Mouse (Mus musculus) gastrocnemius, postnatal 10 days (tissue): ENCODE data around the gene Clk2. TPM values are rescaled to one million over a fixed set of nuclear protein-coding genes. Genes with fewer than 3 reads are reported as not detected.
A peak's percentile ranks its signal among the peaks of the same experiment; 100 is the strongest.
"Not testable (repeated sequence)": the region's sequence is repeated elsewhere in the genome, so short reads cannot be mapped to it uniquely, and the experiment has no call there.

Experiments used
- DNase-seq: peaks from one replicate; pipeline ENCODE4 v3.0.0; 2021; ENCODE audit warnings: mixed read lengths
- total RNA-seq, 2 experiments: library from RNA; stranded (reverse); gene quantifications; 2 replicates each; pipeline ENCODE4 v1.2.3; 2021

Gene Clk2
- total RNA-seq, 2 experiments from 2014 or later, result 21.5 to 32.6 TPM

DNA sequence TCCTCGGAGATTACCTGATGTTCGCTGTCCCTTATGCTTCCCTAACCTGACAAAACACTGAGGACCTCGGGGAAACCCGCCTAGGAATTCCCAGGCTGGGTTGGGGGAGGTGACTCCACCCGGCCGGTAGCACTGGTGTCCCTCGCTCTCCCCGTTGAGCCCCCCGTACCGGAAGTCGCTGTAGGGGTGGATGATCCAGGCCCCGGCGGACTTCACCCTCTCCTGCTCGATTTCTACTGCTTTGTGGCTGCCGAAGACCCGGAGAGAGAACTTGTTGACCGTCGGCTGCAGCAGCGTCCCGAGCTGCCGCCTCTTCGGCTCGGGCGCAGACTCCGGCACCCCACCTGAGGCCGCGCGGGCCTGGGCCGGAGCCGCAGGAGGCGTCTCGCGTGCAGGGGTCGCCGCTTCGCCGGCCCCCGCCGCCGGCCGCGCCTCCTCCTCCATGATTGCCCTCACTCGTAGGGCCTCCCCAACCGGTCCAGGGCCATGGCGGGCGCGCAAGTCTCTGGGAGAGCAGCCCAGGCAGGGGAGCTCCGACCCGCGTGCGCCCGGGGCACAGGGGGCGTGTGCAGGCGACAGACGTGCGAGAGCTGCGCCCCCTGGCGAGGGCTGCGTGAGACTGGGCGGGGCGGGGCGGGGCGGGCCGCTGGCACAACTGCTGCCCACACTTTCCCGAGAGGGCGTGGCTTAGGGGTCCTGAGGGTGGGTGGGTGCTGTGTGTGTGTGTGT is 4.8 kb upstream of the Clk2 start, which contains the start of gene Hcn3:
Hcn3 (minus strand) TSS at position 581 of the 729 bp plus-strand sequence.
- DNase-seq, result peak; percentile 74

DNA sequence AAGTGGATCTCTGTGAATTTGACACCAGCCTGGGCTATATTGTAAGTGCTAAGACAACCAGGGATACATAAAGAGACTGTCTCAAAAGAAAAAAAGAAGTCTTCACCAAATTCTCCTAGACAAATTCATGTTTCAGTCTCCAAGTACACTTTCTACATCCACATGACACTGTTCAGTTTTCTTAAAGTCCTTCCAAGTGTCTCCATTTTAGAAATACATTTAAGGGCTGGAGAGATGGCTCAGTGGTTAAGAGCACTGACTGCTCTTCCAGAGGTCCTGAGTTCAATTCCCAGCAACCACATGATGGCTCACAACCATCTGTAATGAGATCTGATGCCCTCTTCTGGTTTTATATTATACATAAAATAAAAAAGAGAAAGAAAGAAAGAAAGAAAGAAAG is 3.4 kb upstream of the Clk2 start:
- DNase-seq, result not testable (repeated sequence)

DNA sequence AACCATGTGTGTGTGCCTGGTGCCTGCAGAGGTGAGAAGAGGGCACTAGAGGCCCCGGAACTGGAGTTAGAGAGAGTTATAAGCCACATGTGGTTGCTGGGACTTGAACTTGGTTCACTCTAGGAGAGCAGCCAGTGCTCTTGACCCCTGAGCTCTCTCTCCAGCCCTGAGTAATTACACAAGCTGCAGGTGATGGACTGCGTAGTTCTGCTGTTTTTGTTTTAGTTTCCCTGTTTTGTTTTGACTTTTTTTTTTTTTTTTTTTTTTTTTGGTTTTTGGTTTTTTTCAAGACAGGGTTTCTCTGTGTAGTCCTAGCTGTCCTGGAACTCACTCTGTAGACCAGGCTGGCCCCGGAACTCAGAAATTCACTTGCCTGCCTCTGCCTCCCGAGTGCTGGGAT is 2.8 kb upstream of the Clk2 start:
- no peak for DNase-seq

DNA sequence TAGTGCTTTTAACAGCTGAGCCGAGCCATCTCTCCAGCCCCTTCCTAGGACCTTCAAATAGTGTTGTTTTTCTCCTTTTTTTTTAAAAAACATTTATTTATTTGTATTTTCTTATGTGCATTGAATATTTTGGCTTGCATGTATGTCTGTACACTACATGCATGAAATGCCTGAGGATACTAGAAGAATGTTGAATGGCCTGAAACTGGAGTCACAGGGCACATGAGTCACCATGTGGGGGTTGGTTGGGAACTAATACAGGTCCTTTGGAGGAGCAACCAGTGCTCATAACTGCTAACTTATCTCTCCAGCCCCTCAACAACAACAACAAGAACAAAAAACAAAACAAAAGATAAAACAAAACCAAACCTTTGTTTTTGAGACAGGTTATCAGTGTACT is 1.5 kb upstream of the Clk2 start:
- DNase-seq, result no peak

DNA sequence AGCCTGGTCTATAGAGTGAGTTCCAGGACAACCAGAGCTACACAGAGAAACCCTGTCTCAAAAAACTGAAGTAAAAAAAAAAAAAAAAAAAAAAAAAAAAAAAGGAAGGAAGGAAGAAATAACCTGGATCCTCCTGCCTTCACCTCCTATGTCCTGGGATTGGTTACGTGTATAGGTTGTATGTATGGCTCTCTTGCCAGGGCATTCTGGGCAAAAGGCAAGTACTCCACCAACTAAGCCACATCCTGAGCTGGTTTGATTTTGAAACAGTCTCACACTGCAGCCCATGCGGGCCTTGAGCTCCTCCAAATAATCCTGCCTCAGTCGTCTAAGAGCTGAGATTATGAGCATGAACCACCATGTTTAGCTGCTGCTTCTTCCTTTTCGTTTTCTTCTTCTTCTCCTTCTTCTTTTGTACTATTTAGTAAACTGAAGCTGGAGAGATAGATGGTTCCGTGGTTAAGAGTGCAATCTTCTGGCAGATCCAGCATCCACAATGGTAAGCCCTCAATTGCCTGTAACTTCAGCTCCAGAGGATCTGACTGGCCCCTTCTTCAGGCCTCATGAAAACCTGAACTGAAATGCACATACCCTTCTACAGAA is 851 bp upstream of the Clk2 start:
- DNase-seq, result no peak

DNA sequence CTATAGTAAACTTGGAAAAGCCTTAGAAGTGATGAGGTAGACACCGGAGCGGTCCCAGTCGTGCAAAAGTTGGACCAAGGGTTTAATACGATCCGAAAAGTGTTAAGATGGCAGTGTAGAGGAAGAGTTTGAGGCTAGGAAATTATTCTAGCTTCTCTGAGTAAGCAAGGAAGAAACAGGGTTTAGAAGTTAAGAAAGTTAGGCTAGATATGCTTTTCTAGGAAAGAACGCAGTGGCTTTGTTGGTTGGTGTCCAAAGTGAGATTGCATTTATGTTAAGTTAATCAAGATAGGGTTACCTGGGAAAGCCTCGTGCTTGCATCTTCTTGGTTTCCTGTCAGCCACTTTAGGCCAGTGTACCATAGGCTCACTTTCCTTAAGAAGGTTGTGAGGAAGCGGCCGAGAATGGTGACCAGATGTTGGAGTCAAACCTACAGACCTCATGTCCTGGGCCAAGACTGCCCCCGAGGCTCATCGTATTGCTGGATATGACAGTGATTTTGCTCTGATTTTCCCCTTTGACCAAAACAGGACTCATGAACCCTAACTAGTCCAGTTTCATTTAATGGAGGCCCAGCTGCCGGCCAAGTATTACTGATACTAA is 774 bp downstream of the Clk2 start:
- DNase-seq, result no peak

DNA sequence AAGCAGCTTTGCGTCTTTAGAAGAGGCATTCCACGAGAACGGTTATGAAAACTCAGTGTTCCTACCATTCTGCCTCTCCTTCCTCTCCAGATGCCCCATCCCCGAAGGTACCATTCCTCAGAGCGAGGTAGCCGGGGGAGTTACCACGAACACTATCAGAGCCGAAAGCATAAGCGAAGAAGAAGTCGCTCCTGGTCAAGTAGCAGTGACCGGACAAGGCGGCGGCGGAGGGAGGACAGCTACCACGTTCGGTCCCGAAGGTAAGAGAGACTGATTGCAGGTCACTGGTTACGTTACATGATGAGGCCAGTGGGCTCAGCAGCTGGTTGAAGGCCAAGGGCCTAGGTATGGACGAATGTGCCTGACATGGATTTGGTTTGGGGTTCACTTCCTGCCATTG is 2.4 kb downstream of the Clk2 start:
- DNase-seq, result no peak

DNA sequence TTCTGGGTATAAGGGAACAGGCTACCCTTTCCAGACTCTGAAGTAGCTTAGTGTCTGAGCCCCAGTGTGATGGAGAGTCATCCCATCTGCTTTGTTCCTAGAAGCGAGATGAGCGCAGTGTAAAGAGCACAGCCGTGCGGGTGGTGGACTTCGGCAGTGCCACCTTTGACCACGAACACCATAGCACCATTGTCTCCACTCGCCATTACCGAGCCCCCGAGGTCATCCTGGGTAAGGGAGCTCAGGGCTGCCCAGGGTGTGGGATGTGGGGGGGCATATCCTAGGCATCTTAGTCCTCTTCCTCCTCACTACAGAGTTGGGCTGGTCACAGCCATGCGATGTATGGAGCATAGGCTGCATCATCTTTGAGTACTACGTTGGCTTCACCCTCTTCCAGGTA is 10.2 kb downstream of the Clk2 start:
- no peak for DNase-seq

DNA sequence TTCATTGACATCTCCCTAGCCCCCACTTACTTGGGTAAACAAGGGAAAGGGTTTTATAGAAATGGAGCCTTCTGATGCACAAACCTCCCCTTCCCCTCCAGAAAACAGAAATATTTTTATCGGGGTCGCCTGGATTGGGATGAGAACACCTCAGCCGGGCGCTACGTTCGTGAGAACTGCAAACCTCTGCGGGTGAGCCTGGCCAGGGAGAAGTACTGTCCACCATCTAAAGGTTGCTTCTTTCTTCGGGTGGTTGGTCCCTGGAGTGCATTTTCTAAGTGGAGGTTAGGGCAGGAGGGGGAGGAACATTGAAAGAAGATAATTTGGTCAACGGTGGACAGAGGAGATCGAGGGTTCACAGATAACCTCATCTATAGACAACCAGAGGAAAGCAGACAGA is 10.9 kb downstream of the Clk2 start:
- DNase-seq, result no peak

DNA sequence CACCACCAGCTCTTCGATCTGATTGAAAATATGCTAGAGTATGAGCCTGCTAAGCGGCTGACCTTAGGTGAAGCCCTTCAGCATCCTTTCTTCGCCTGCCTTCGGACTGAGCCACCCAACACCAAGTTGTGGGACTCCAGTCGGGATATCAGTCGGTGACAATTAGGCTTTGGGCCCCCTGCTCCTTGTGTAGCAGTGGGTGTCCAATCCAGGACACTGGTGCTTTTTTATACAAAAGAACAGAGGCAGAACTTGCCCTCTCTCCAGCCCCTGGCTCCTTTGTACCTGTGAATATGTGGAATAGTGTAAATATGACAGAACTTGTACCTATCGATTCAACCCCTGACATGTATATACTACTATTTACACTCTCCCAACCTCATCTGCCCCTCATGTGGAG is 11.8 kb downstream of the Clk2 start:
- DNase-seq, result no peak

DNA sequence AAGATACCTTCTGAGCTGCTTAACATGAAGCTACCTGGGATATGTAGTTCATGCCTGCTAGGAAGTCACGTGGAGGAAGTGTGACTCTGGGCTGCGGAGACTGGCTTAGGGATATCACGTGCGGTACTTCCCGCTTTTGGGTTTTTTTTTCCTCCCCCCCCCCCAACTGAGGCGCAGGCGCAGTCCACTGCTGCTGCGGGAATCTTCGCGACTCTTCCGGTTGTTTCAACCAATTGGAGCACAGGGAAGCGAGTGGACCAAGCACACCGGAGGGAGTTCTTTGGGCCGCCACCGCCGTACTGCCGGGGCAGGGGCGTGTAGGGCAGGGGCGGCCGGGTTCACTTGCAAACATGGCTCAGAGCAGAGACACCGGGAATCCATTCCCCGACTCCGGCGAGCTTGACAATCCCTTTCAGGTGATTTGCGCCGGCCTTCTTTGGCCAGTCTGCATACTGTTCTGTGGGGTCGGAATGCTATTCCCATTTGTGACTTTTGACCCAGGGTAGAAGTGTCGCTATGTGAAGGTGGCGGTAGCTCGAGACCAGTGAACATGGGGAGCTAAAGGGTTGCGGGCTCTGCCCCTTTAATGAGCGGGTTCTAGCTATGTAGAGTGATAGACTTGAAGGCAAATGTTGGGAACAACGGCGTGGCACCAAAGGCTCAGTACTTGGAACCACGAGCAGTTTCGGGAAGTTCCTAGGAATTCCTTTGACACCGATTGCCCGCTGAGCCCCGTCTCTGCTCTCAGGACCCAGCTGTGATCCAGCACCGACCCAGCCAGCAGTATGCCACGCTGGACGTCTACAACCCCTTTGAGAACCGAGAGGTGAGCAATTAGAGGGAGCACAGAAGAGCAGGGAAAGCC is 12.9 kb downstream of the Clk2 start, which contains the start of gene Scamp3:
Scamp3 (plus strand) TSS at position 232 of the 865 bp plus-strand sequence.
- DNase-seq, result peak; percentile 80

DNA sequence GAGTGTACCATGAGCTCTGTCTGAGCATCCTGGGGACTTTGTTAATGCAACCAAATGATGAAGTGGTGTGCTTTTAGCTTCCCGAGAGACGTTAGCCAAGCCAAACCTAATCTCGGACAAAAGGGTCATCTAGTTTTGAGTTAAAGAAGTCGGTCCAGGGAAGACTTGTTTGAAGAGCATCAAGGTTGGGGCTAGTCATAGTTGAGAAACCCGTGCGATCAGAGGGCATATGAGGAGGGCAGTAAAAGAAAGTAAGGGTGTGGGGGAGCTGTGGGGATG is 13.5 kb downstream of the Clk2 start:
- no peak for DNase-seq

DNA sequence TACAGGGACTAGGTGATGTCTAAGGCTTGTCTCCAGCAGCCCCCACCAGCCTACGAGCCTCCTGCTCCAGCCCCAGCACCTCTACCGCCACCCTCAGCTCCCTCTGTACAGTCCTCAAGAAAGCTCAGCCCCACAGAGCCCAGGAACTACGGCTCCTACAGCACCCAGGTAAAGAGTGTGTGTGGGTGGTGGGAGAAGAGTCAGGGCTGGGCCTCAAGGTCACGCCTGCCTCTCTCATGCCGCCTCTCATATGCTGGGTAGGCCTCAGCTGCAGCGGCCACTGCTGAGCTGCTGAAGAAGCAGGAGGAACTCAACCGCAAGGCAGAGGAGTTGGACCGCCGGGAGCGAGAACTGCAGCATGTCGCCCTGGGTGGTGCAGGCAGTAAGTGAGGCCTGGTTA is 14.5 kb downstream of the Clk2 start:
- no peak for DNase-seq

DNA sequence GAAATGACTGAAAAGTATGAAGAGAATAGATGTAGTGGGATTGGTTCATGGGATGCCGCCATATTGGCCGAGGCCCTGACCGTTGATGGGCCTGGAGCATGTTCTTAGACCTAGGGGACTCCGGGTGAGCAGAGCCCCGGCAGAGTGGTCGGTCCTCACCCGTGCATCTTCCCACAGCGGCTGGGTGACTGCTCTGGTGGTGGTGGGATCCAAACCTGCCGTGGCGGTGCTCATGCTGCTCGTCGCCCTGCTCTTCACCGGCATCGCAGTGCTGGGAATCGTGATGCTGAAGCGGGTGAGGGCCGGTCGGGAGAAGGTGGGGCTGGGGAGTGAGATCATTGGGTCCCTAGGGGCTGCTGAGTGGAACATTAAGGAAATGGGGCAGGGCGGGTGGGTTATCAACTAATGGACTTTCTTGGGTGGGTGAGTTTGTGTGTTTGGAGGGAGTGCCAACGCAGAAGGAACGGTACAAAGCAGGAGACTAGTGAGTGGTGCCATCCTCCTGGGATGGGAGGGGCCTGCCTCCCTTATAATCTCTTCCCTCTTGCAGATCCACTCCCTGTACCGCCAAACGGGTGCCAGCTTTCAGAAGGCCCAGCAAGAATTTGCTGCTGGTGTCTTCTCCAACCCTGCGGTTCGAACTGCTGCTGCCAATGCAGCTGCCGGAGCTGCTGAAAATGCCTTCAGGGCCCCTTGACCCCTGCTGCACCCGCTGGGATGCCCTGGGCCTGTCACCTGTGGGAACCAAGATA is 17.3 kb downstream of the Clk2 start:
- DNase-seq, result no peak

DNA sequence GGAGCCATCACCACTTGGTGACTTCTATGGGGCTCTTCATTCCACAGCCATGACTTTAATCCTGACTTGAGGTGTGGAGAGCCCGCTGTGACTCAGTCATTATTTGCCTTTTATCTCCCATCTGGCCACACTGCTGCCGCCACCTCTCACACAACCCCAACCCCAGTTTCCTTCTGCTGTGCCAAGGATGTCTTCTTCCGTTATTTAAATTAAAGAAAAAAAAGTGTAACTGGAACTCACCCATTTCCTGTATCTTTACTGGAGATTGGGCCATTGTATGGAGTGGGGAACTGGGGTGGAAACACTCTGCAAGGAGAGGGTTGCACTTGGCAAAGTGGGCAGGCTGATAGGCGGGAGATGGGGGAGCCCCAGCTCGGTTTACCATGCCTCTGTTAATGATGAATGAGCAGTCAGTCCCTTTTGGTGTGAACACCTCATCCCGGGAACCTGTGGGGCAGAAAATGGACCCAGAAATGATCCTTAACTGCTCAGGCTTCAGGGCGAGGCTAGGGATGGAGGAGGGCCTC is 18.0 kb downstream of the Clk2 start:
- no peak for DNase-seq

DNA sequence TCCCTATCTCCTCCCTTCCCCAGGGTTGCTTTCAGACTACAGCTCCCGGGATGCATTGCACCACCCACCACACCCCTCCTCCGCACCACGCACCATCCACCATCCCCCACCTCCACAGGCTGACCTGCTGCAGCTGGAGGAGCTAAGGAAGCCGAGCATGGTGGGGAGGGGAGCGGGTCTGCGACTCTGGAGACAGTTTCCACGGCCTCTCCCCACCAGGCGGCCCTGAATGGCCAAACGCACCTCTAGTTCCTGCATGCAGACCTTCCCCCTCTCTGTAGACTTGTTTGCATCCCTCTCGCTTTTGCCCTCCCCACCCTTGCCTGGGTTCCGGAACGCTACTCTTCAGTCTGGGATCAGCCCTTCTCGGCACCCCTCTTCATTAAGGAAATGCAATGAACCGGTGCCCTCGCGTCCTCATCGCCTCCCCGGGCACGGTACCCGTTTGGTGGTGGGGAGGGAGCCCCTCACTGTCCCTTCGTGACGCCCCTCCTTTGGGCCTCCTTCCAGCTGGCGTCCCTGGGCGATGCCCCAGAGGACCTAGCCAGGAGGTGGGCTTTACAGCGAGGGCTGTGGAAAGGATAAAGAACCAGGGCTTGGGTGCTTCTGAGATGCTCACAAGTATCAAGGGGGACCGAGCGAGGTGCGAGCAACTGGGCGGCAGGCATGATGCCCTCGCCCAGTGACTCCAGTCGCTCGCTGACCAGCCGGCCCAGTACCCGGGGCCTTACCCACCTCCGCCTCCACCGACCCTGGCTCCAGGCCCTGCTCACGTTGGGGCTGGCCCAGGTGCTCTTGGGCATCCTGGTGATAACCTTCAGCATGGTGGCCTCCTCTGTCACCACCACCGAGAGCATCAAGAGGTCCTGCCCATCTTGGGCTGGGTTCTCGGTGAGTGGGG is 18.7 kb downstream of the Clk2 start, which contains the start of gene Fam189b:
Fam189b (plus strand) TSS at position 86 of the 901 bp plus-strand sequence.
- DNase-seq, result peak; percentile 78

DNA sequence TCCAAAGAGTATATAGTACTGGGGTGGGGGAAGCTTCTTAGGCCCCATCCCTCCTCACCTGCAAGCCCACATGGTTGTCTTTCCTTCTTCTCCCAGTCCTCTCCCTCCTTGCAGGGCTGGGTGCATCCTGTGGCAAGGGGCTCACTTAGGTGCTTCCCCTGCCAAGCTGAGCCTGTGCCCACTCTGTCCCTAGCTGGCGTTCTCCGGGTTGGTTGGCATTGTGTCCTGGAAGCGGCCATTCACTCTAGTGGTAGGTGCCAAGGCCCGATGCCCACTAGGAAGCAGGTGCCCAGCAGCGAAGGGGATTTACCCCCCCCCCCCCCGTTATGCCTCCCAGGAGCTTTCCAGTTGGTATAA is 19.3 kb downstream of the Clk2 start:
- DNase-seq, result no peak

DNA sequence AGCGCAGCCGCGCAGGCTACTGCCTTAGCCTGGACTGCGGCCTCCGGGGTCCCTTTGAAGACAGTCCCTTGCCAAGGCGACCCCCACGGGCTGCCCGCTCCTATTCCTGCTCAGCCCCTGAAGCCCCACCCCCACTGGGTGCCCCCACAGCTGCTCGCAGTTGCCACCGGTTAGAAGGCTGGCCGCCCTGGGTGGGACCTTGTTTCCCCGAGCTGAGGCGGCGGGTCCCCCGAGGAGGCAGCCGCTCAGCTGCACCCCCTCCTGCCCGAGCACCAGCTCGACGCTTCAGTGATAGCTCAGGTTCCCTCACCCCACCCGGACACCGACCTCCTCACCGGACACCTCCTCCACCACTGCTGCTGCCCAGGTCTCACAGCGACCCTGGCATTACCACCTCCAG is 22.6 kb downstream of the Clk2 start:
- no peak for DNase-seq

DNA sequence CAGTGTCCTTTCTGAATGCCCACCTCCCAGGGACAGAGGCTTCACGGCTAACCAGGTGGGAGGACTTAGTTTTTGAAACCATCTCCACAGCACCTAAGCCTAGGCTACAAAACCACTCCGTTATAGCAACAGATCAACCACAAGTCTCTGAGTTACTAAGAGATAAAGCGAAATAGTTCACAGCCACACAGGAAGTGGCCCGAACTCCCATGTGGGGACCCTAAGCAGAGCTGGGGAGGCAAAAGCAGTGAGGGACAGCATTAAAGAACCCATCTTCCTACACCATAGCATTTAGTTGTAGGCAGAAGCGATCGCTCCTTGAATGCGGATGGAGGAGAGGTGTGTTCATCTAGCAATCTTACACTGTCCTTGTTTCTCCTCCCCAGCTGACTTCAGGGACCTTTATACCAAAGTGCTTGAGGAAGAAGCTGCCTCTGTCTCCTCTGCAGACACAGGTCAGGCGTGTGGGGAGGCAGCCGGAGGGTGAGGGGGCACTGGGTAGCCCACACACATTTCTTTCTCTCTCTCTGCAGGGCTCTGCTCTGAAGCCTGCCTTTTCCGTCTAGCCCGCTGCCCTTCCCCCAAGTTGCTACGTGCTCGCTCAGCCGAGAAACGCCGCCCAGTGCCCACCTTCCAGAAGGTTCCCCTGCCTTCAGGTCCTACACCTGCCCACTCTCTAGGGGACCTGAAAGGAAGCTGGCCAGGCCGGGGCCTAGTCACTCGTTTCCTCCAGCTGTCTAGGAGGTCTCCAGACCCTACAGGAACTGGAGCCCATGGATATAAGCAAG is 23.3 kb downstream of the Clk2 start:
- DNase-seq, result no peak

DNA sequence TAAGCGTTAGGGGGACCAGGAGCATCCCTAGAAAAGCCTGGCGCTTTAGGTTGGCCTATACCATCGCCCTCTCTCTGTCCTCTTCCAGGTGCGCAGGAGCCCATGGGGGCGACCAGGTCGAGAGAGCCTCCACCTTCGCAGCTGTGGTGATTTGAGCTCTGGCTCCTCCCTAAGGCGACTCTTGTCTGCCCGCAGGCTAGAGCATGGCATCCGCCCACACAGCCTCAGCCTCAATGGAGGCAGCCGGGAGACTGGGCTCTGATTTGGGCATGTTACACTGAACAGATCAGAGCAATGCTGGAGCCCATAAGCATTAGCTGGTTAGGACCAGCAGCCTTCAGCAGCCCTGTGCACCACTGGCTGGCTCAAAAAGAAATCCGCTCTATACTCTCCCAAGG is 23.9 kb downstream of the Clk2 start:
- DNase-seq, result no peak
